Mouse (Mus musculus): ENCODE data around the gene Lmln. TPM values are rescaled to one million over a fixed set of nuclear protein-coding genes. Genes with fewer than 3 reads are reported as not detected.
"Not testable (repeated sequence)": the region's sequence is repeated elsewhere in the genome, so short reads cannot be mapped to it uniquely, and the experiment has no call there.

The Lmln gene
- polyA plus RNA-seq, 1 experiment from 2014 or later = 5.1 TPM

- H3K27me3 ChIP-seq (replicated peaks) = no peaks in the 10 kb centered on the region
- WGBS = 40% methylated on average over 3 of the region's 3 CpGs
- no peaks in the 10 kb centered on the region for H3K36me3 ChIP-seq
- no peak overlapping the region for H3K9ac ChIP-seq (replicated peaks)
- H3K9me3 ChIP-seq (replicated peaks) = no peaks in the 10 kb centered on the region
- no peaks in the 10 kb centered on the region for H3K4me1 ChIP-seq
- no peak for ATAC-seq (ENCODE audit: low FRiP score)
- no peak overlapping the region for H3K27ac ChIP-seq (replicated peaks)
- no peak overlapping the region for H3K4me2 ChIP-seq
- no peak overlapping the region for H3K4me3 ChIP-seq (replicated peaks)
These were observed 79.5 kb downstream of the Lmln start for GRCm38 (mm10) chr16:33141758-33142280.

GRCm38 (mm10) chr16:33143452-33143851, 81.1 kb downstream of the Lmln start:
- no peak for ATAC-seq (ENCODE audit: low FRiP score)
- H3K36me3 ChIP-seq = no peaks in the 10 kb centered on the region
- H3K27ac ChIP-seq (replicated peaks) = no peak overlapping the region
- H3K9ac ChIP-seq (replicated peaks) = no peak overlapping the region
- H3K4me1 ChIP-seq = no peaks in the 10 kb centered on the region
- no peak overlapping the region for H3K4me3 ChIP-seq (replicated peaks)
- H3K27me3 ChIP-seq (replicated peaks) = no peaks in the 10 kb centered on the region
- H3K4me2 ChIP-seq = no peak overlapping the region
- WGBS = 92% methylated on average over 2 of the region's 2 CpGs
- no peaks in the 10 kb centered on the region for H3K9me3 ChIP-seq (replicated peaks)

- WGBS = 100% methylated on average over 3 of the region's 3 CpGs
These were observed 83.9 kb downstream of the Lmln start for GRCm38 (mm10) chr16:33146185-33146584.

GRCm38 (mm10) chr16:33148135-33148534, 85.8 kb downstream of the Lmln start:
- no peaks in the 10 kb centered on the region for H3K36me3 ChIP-seq
- H3K27me3 ChIP-seq (replicated peaks) = no peaks in the 10 kb centered on the region
- no peak overlapping the region for H3K27ac ChIP-seq (replicated peaks)
- H3K4me1 ChIP-seq = no peaks in the 10 kb centered on the region
- H3K9ac ChIP-seq (replicated peaks) = no peak overlapping the region
- no peak overlapping the region for H3K4me2 ChIP-seq
- no peak for ATAC-seq (ENCODE audit: low FRiP score)
- H3K4me3 ChIP-seq (replicated peaks) = no peak overlapping the region
- WGBS = 88% methylated on average over 4 of the region's 4 CpGs
- H3K9me3 ChIP-seq (replicated peaks) = no peaks in the 10 kb centered on the region

More at GRCm38 (mm10) chr16:33146185-33146584, 83.9 kb downstream of the Lmln start:
- H3K4me2 ChIP-seq = no peak overlapping the region
- no peak overlapping the region for H3K9ac ChIP-seq (replicated peaks)
- ATAC-seq (ENCODE audit: low FRiP score) = no peak
- no peaks in the 10 kb centered on the region for H3K9me3 ChIP-seq (replicated peaks)
- H3K4me3 ChIP-seq (replicated peaks) = no peak overlapping the region
- no peaks in the 10 kb centered on the region for H3K36me3 ChIP-seq
- H3K27me3 ChIP-seq (replicated peaks) = no peaks in the 10 kb centered on the region
- H3K27ac ChIP-seq (replicated peaks) = no peak overlapping the region
- no peaks in the 10 kb centered on the region for H3K4me1 ChIP-seq

GRCm38 (mm10) chr16:33150875-33151274, 88.6 kb downstream of the Lmln start:
- not testable (repeated sequence) for H3K27me3 ChIP-seq (replicated peaks); ATAC-seq (ENCODE audit: low FRiP score); H3K9ac ChIP-seq (replicated peaks); H3K4me2 ChIP-seq; H3K27ac ChIP-seq (replicated peaks); H3K4me3 ChIP-seq (replicated peaks); H3K36me3 ChIP-seq; H3K9me3 ChIP-seq (replicated peaks); H3K4me1 ChIP-seq
- WGBS = 69% methylated on average over 9 of the region's 9 CpGs

GRCm38 (mm10) chr16:33151558-33151957, 89.2 kb downstream of the Lmln start:
- Histone ChIP-seq H3K4me2 (no peak overlapping the region), H3K4me1 (no peaks in the 10 kb centered on the region), H3K4me3 (replicated peaks) (no peak overlapping the region), H3K27me3 (replicated peaks) (no peaks in the 10 kb centered on the region), H3K27ac (replicated peaks) (no peak overlapping the region), H3K36me3 (no peaks in the 10 kb centered on the region), H3K9ac (replicated peaks) (no peak overlapping the region), H3K9me3 (replicated peaks) (no peaks in the 10 kb centered on the region)
- no peak for ATAC-seq (ENCODE audit: low FRiP score)
- WGBS = 80% methylated on average over 8 of the region's 8 CpGs

- no peak overlapping the region for H3K27ac ChIP-seq (replicated peaks)
- H3K27me3 ChIP-seq (replicated peaks) = no peaks in the 10 kb centered on the region
- H3K9ac ChIP-seq (replicated peaks) = no peak overlapping the region
- no peaks in the 10 kb centered on the region for H3K36me3 ChIP-seq
- no peak for ATAC-seq (ENCODE audit: low FRiP score)
- no peaks in the 10 kb centered on the region for H3K9me3 ChIP-seq (replicated peaks)
- WGBS = 55% methylated on average over 4 of the region's 4 CpGs
- no peak overlapping the region for H3K4me2 ChIP-seq
- H3K4me1 ChIP-seq = no peaks in the 10 kb centered on the region
- H3K4me3 ChIP-seq (replicated peaks) = no peak overlapping the region
These were observed 92.7 kb downstream of the Lmln start for GRCm38 (mm10) chr16:33154992-33155391.

GRCm38 (mm10) chr16:33158006-33158405, 95.7 kb downstream of the Lmln start:
- Histone ChIP-seq H3K36me3 (no peaks in the 10 kb centered on the region), H3K27me3 (replicated peaks) (no peaks in the 10 kb centered on the region), H3K9ac (replicated peaks) (no peak overlapping the region), H3K9me3 (replicated peaks) (no peaks in the 10 kb centered on the region), H3K27ac (replicated peaks) (no peak overlapping the region), H3K4me3 (replicated peaks) (no peak overlapping the region), H3K4me1 (no peaks in the 10 kb centered on the region), H3K4me2 (no peak overlapping the region)
- ATAC-seq (ENCODE audit: low FRiP score) = no peak
- 81% methylated on average over 11 of the region's 11 CpGs for WGBS

- no peak for ATAC-seq (ENCODE audit: low FRiP score)
- no peak overlapping the region for H3K9ac ChIP-seq (replicated peaks)
- no peaks in the 10 kb centered on the region for H3K9me3 ChIP-seq (replicated peaks)
- H3K27ac ChIP-seq (replicated peaks) = no peak overlapping the region
- no peak overlapping the region for H3K4me3 ChIP-seq (replicated peaks)
- H3K27me3 ChIP-seq (replicated peaks) = no peaks in the 10 kb centered on the region
- no peak overlapping the region for H3K4me2 ChIP-seq
- H3K4me1 ChIP-seq = no peaks in the 10 kb centered on the region
- H3K36me3 ChIP-seq = no peaks in the 10 kb centered on the region
- 83% methylated on average over 14 of the region's 14 CpGs for WGBS
These were observed 96.3 kb downstream of the Lmln start for GRCm38 (mm10) chr16:33158590-33159071.

GRCm38 (mm10) chr16:33159363-33159762, 97.0 kb downstream of the Lmln start:
- 100% methylated on average over 2 of the region's 2 CpGs for WGBS

GRCm38 (mm10) chr16:33163330-33164090, 101.2 kb downstream of the Lmln start:
- Histone ChIP-seq H3K4me3 (replicated peaks) (no peak overlapping the region), H3K27me3 (replicated peaks) (no peaks in the 10 kb centered on the region), H3K4me1 (no peaks in the 10 kb centered on the region), H3K36me3 (no peaks in the 10 kb centered on the region), H3K9ac (replicated peaks) (no peak overlapping the region), H3K27ac (replicated peaks) (no peak overlapping the region), H3K4me2 (no peak overlapping the region), H3K9me3 (replicated peaks) (no peaks in the 10 kb centered on the region)
- 85% methylated on average over 13 of the region's 13 CpGs for WGBS
- no peak for ATAC-seq (ENCODE audit: low FRiP score)

More at GRCm38 (mm10) chr16:33159363-33159762, 97.0 kb downstream of the Lmln start:
- Histone ChIP-seq H3K4me1 (no peaks in the 10 kb centered on the region), H3K36me3 (no peaks in the 10 kb centered on the region), H3K9ac (replicated peaks) (no peak overlapping the region), H3K4me3 (replicated peaks) (no peak overlapping the region), H3K27me3 (replicated peaks) (no peaks in the 10 kb centered on the region), H3K27ac (replicated peaks) (no peak overlapping the region), H3K4me2 (no peak overlapping the region), H3K9me3 (replicated peaks) (no peaks in the 10 kb centered on the region)
- ATAC-seq (ENCODE audit: low FRiP score) = no peak

GRCm38 (mm10) chr16:33166284-33166683, 104.0 kb downstream of the Lmln start:
- H3K9ac ChIP-seq (replicated peaks); H3K27ac ChIP-seq (replicated peaks); H3K4me1 ChIP-seq; H3K27me3 ChIP-seq (replicated peaks); H3K4me3 ChIP-seq (replicated peaks); H3K36me3 ChIP-seq; H3K9me3 ChIP-seq (replicated peaks); ATAC-seq (ENCODE audit: low FRiP score); H3K4me2 ChIP-seq: not testable (repeated sequence)
- 74% methylated on average over 6 of the region's 6 CpGs for WGBS

Data from neural tube, embryonic 15.5 days (tissue).